Mouse (Mus musculus) embryonic facial prominence, embryonic 13.5 days (tissue): ENCODE data around the gene Stxbp5. TPM values are rescaled to one million over a fixed set of nuclear protein-coding genes. Genes with fewer than 3 reads are reported as not detected.

ENCODE experiments used
- ATAC-seq: fragments of 200-750 bp; cut with Nextera tagmentation; 2 replicates; pipeline ENCODE4 v1.8.0; 2017; ENCODE audit warnings: low read depth; ENCODE audit not compliant: insufficient number of reproducible peaks, insufficient read depth, low FRiP score, low TSS enrichment
- H3K27ac ChIP-seq: fragments of 300-500 bp; sonication (generic); 2 replicates; pipeline ENCODE4 v1.5.1; 2015; ENCODE audit warnings: moderate library complexity, mild to moderate bottlenecking, inconsistent platforms
- H3K27me3 ChIP-seq: fragments of 300-500 bp; sonication (generic); 2 replicates; pipeline ENCODE4 v1.6.1; 2015; ENCODE audit warnings: mild to moderate bottlenecking, inconsistent platforms
- H3K36me3 ChIP-seq: fragments of 300-500 bp; sonication (generic); 2 replicates; pipeline ENCODE4 v1.6.1; 2015; ENCODE audit warnings: mild to moderate bottlenecking, inconsistent platforms
- H3K4me1 ChIP-seq: fragments of 300-500 bp; sonication (generic); 2 replicates; pipeline ENCODE4 v1.6.1; 2015; ENCODE audit warnings: inconsistent platforms
- H3K4me2 ChIP-seq: fragments of 300-500 bp; sonication (generic); 2 replicates; pipeline ENCODE4 v1.6.1; 2015; ENCODE audit warnings: moderate library complexity, mild to moderate bottlenecking, inconsistent platforms
- H3K4me3 ChIP-seq: fragments of 300-500 bp; sonication (generic); 2 replicates; pipeline ENCODE4 v1.5.1; 2015; ENCODE audit warnings: mild to moderate bottlenecking, inconsistent platforms
- H3K9ac ChIP-seq: fragments of 300-500 bp; sonication (generic); 2 replicates; pipeline ENCODE4 v1.6.1; 2015; ENCODE audit warnings: mild to moderate bottlenecking, inconsistent platforms
- H3K9me3 ChIP-seq: fragments of 300-500 bp; sonication (generic); 2 replicates; pipeline ENCODE4 v1.6.1; 2016; ENCODE audit warnings: inconsistent platforms
- WGBS: fragments of 180-500 bp; shearing (Covaris S2); methylation state at CpG from one replicate; pipeline ENCODE4 v1.1.7; 2015; ENCODE audit warnings: mixed read lengths; 5-methylcytosine and 5-hydroxymethylcytosine counted together
- polyA plus RNA-seq: library from polyadenylated mRNA; unstranded; fragments of >200 nt; fragmentation: Nextera tagmentation; extraction: Ambion mirVana; gene quantifications from 2 replicates; pipeline ENCODE4 v1.2.1, GENCODE M21; 2015

Gene Stxbp5
- polyA plus RNA-seq, 1 experiment from 2014 or later = 6.2 TPM

DNA sequence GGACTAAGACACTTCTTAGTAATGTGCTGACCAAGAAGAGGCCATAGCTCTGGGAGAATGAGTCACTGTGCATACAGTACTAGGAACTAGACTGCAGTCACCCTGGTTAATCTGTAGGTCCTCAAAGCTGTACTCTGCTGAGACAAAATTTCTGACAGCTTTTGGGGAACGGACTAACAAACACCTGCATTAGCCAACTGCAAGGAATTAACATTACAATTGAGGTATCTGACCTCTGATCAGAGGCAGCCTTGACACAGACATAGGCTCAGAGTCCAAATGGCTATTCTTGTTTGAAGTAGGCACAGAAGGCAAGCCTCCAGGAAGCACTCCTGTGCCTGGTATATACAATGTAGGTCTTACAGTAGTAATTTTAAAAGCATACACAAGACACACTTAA, 99.3 kb downstream of the Stxbp5 start:
- 91% methylated on average over 1 of the region's 1 CpGs for WGBS
- no peaks in the 10 kb centered on the region for H3K4me1 ChIP-seq
- H3K9ac ChIP-seq = no peak overlapping the region
- H3K9me3 ChIP-seq = no peaks in the 10 kb centered on the region
- ATAC-seq = no peak
- no peak overlapping the region for H3K4me3 ChIP-seq
- H3K4me2 ChIP-seq = no peak overlapping the region
- H3K27ac ChIP-seq = no peak overlapping the region
- H3K27me3 ChIP-seq = no peaks in the 10 kb centered on the region
- H3K36me3 ChIP-seq = peaks cover 14% of the 10 kb centered on the region

GRCm38 (mm10) chr10:9799085-9799484, 101.8 kb downstream of the Stxbp5 start:
- no peak for ATAC-seq
- H3K4me1 ChIP-seq = no peaks in the 10 kb centered on the region
- no peaks in the 10 kb centered on the region for H3K9me3 ChIP-seq
- H3K9ac ChIP-seq = no peak overlapping the region
- 89% methylated on average over 1 of the region's 1 CpGs for WGBS
- H3K4me3 ChIP-seq = no peak overlapping the region
- no peaks in the 10 kb centered on the region for H3K27me3 ChIP-seq
- no peak overlapping the region for H3K27ac ChIP-seq
- H3K36me3 ChIP-seq = peaks cover 17% of the 10 kb centered on the region
- H3K4me2 ChIP-seq = no peak overlapping the region

GRCm38 (mm10) chr10:9796429-9796828, 104.5 kb downstream of the Stxbp5 start:
- H3K36me3 ChIP-seq = peaks cover 20% of the 10 kb centered on the region
- H3K4me2 ChIP-seq = no peak overlapping the region
- ATAC-seq = no peak
- no peaks in the 10 kb centered on the region for H3K9me3 ChIP-seq
- no peak overlapping the region for H3K27ac ChIP-seq
- no peak overlapping the region for H3K9ac ChIP-seq
- 98% methylated on average over 1 of the region's 1 CpGs for WGBS
- no peaks in the 10 kb centered on the region for H3K4me1 ChIP-seq
- no peak overlapping the region for H3K4me3 ChIP-seq
- no peaks in the 10 kb centered on the region for H3K27me3 ChIP-seq

- peaks cover 28% of the 10 kb centered on the region for H3K36me3 ChIP-seq
- H3K27me3 ChIP-seq = no peaks in the 10 kb centered on the region
- no peak for ATAC-seq
- H3K9ac ChIP-seq = no peak overlapping the region
- no peaks in the 10 kb centered on the region for H3K9me3 ChIP-seq
- no peak overlapping the region for H3K4me2 ChIP-seq
- no peak overlapping the region for H3K4me3 ChIP-seq
- no peak overlapping the region for H3K27ac ChIP-seq
- no peaks in the 10 kb centered on the region for H3K4me1 ChIP-seq
Observed at GRCm38 (mm10) chr10:9794429-9794828, 106.5 kb downstream of the Stxbp5 start.

GRCm38 (mm10) chr10:9790947-9791346, 109.9 kb downstream of the Stxbp5 start:
- no peaks in the 10 kb centered on the region for H3K27me3 ChIP-seq
- peaks cover 20% of the 10 kb centered on the region for H3K36me3 ChIP-seq
- no peak overlapping the region for H3K4me2 ChIP-seq
- H3K27ac ChIP-seq = no peak overlapping the region
- no peak overlapping the region for H3K4me3 ChIP-seq
- no peaks in the 10 kb centered on the region for H3K4me1 ChIP-seq
- no peak for ATAC-seq
- 91% methylated on average over 3 of the region's 3 CpGs for WGBS
- H3K9ac ChIP-seq = no peak overlapping the region
- H3K9me3 ChIP-seq = no peaks in the 10 kb centered on the region

GRCm38 (mm10) chr10:9786461-9786860, 114.4 kb downstream of the Stxbp5 start:
- H3K9ac ChIP-seq = no peak overlapping the region
- ATAC-seq = no peak
- H3K36me3 ChIP-seq = peaks cover 14% of the 10 kb centered on the region; the same call in 1 of the 2 replicates
- no peak overlapping the region for H3K4me3 ChIP-seq
- 87% methylated on average over 11 of the region's 11 CpGs for WGBS
- no peak overlapping the region for H3K27ac ChIP-seq
- H3K9me3 ChIP-seq = no peaks in the 10 kb centered on the region
- H3K4me1 ChIP-seq = no peaks in the 10 kb centered on the region
- no peaks in the 10 kb centered on the region for H3K27me3 ChIP-seq
- H3K4me2 ChIP-seq = no peak overlapping the region

DNA sequence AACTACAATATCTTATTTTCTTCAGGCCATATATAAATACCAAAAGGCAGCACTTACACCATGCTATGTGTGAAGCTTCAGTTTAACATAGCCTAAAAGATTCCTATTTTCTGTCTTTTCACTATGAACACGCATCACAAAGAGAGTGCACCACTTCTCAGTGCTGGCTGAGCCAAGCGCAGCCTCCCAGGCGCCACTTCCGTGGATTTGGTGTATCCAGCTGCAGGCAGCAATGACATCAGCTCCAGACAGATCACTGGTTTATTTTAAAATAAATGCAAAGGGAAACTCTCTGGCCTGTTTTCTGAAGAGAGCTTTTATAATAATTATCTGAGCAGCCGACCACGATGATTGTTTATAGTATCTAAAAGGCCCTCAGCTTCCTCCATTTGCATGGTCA, 115.2 kb downstream of the Stxbp5 start:
- no peak for ATAC-seq
- H3K9me3 ChIP-seq = no peaks in the 10 kb centered on the region

DNA sequence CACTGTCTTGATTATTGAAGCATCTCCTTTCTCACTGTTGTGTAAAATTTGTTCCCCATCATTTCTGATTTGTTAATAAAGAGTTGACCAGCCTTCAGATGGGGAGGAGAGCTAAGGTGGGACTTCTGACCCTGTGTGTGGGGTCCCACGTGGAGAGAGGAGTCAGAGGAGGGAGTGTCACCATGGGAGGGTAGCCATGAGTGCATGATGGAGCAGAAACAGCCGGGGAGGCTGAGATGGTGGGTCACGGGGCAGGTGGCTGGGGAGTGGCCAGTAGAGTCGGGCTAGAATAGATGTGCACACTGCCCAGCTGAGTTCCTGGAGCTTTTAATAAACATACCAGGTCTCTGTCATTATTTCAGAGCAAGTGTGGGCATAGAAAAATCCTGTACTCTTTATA, 121.0 kb downstream of the Stxbp5 start:
- H3K4me2 ChIP-seq = no peak overlapping the region
- WGBS = 69% methylated on average over 4 of the region's 4 CpGs
- no peaks in the 10 kb centered on the region for H3K9me3 ChIP-seq
- H3K4me3 ChIP-seq = no peak overlapping the region
- H3K9ac ChIP-seq = no peak overlapping the region
- peaks cover 4% of the 10 kb centered on the region; the same call in 1 of the 2 replicates for H3K36me3 ChIP-seq
- no peak for ATAC-seq
- no peaks in the 10 kb centered on the region for H3K27me3 ChIP-seq
- H3K27ac ChIP-seq = no peak overlapping the region
- H3K4me1 ChIP-seq = no peaks in the 10 kb centered on the region

More for the DNA sequence above, 115.2 kb downstream of the Stxbp5 start:
- 72% methylated on average over 6 of the region's 6 CpGs for WGBS
- H3K4me3 ChIP-seq = no peak overlapping the region
- no peaks in the 10 kb centered on the region for H3K4me1 ChIP-seq
- H3K27ac ChIP-seq = no peak overlapping the region
- H3K36me3 ChIP-seq = 0 out of 2 replicates have a peak, but pooled peaks cover 6% of the 10 kb centered on the region
- H3K4me2 ChIP-seq = no peak overlapping the region
- no peak overlapping the region for H3K9ac ChIP-seq
- H3K27me3 ChIP-seq = no peaks in the 10 kb centered on the region

GRCm38 (mm10) chr10:9770261-9770660, 130.6 kb downstream of the Stxbp5 start:
- ATAC-seq = no peak

DNA sequence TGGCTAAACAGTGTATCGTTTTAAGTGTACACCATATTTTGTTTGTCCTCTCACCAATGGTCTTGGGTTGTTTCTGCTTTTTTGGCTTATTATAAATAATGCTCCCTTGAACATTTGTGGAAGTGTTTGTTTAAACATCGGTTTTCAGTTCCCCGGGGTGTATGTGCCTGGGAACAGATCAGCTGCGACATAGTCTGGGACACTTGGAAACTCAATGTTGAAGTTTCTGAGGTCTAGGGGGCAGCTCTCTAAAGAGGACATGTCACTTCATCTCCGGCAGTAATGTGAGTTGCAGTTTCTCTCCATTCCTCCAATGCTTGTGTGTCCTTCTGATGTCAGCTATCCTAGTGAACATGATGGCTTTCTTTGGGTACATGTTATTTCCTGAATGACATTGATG, 137.0 kb downstream of the Stxbp5 start:
- Histone ChIP-seq H3K4me2 (no peak overlapping the region), H3K27ac (no peak overlapping the region), H3K4me3 (no peak overlapping the region), H3K4me1 (no peaks in the 10 kb centered on the region), H3K9ac (no peak overlapping the region), H3K27me3 (no peaks in the 10 kb centered on the region), H3K36me3 (peaks cover 45% of the 10 kb centered on the region), H3K9me3 (no peaks in the 10 kb centered on the region)
- 89% methylated on average over 5 of the region's 5 CpGs for WGBS
- no peak for ATAC-seq

More at GRCm38 (mm10) chr10:9770261-9770660, 130.6 kb downstream of the Stxbp5 start:
- Histone ChIP-seq H3K9me3 (no peaks in the 10 kb centered on the region), H3K4me1 (no peaks in the 10 kb centered on the region), H3K4me3 (no peak overlapping the region), H3K4me2 (no peak overlapping the region), H3K27me3 (no peaks in the 10 kb centered on the region), H3K9ac (no peak overlapping the region), H3K27ac (no peak overlapping the region), H3K36me3 (peaks cover 33% of the 10 kb centered on the region)
- 67% methylated on average over 12 of the region's 12 CpGs for WGBS

DNA sequence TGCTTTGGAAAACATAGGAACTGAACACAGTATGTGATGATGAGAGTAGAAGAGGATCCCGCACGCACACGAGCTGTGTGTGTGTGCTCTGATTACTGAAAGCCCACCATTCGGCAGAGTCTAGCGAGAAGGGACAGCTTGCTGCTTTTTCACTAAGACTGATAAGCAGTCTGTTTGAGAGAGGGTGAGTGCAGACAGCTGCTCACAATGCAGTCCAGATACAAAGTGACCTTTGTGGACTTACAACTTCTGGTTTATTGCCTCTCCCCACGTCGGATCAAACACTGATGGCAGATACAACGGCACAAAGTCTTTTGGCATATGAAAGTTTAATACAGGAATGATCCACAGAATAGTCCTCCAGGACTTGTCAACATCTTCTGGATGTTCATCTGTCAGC, 140.6 kb downstream of the Stxbp5 start:
- Histone ChIP-seq H3K4me3 (no peak overlapping the region), H3K9me3 (no peaks in the 10 kb centered on the region), H3K27me3 (no peaks in the 10 kb centered on the region), H3K27ac (no peak overlapping the region), H3K9ac (no peak overlapping the region), H3K4me2 (no peak overlapping the region), H3K4me1 (no peaks in the 10 kb centered on the region), H3K36me3 (peaks cover 25% of the 10 kb centered on the region)
- 88% methylated on average over 8 of the region's 8 CpGs for WGBS
- ATAC-seq = no peak

DNA sequence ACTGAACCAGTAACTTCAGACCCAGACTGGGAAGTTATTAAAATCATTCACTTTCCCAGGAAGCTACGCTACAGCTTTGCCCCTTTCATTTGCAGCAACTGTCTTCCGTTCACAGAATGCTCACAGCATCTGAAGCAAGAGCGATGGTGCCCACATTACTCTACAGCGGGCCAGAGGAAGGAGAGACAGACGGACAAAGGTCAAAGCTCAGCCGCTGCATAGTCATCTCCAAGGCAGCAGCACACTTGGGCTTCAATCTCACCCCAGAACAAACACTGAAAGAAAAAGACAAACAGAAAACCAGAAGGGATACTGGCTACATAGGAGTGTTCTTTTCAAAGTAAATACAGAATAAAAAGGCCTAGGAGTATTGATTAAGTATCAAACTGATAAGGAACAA, 144.3 kb downstream of the Stxbp5 start:
- H3K4me3 ChIP-seq = no peak overlapping the region
- H3K4me1 ChIP-seq = no peaks in the 10 kb centered on the region
- no peak for ATAC-seq
- no peaks in the 10 kb centered on the region for H3K27me3 ChIP-seq
- no peaks in the 10 kb centered on the region for H3K9me3 ChIP-seq
- H3K4me2 ChIP-seq = no peak overlapping the region
- no peak overlapping the region for H3K27ac ChIP-seq
- no peak overlapping the region for H3K9ac ChIP-seq
- 69% methylated on average over 6 of the region's 6 CpGs for WGBS
- peaks cover 14% of the 10 kb centered on the region for H3K36me3 ChIP-seq
